Mouse (Mus musculus): ENCODE data around the gene Prdm1. TPM values are rescaled to one million over a fixed set of nuclear protein-coding genes. Genes with fewer than 3 reads are reported as not detected.

Gene Prdm1
- polyA plus RNA-seq, 1 experiment, result 15.3 TPM

DNA sequence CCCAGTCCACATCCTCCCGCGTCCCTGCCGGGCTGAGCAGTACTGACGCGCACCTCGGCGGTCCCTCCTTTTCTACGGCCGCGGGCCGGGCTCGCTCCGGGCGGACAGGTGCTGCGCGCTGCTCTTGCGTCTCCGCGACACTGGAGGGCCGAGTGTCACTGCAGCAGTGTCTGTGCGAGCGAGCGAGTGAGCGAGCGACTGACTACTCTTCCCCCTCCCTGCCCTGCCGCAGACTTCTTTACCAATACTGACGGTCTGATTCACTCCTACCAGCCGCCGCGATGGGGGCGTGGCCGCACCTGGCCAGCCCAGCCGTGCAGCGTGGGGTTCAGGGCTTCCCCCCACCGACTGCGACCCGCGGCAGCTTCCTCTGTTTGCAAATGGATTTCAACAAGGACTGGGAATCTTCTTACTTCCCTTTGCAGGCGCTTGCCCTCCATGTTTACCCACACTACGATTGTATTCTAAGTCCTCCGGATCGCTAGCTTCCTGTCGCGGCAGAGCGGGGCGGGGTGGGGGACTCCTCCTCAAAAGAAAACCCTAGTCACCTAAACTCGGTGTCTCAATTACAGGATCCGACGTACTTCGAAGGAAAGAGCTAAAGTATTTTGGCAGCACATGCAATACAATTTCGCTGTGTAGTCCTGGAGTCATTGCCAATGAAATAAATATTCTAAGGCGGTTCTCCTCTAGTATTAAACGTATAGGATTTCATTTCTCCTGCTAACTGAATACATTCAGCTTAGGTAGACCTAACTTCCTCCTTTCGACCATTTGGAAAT is 69.6 kb downstream of the Prdm1 start:
- Histone ChIP-seq H3K4me3 (ENCODE audit: low read depth, low read length) (peak overlapping the region; percentile 66), H3K4me1 (ENCODE audit: control insufficient read depth, insufficient read depth, low read length) (peaks cover 2% of the 10 kb centered on the region), H3K27ac (ENCODE audit: insufficient read depth, low read length) (0 out of 2 replicates have a peak overlapping the region, but pooled peaks have one; percentile 13), H3K9me3 (replicated peaks; ENCODE audit: control insufficient read depth, insufficient read depth, low read length, poor library complexity, severe bottlenecking) (no peaks in the 10 kb centered on the region), H3K36me3 (ENCODE audit: control insufficient read depth, insufficient read depth, low read length, poor library complexity, severe bottlenecking) (no peaks in the 10 kb centered on the region), H3K9ac (ENCODE audit: low read depth, poor library complexity, severe bottlenecking) (peak overlapping the region; percentile 63), H3K27me3 (ENCODE audit: control insufficient read depth, insufficient read depth, low read length, poor library complexity, severe bottlenecking) (peaks cover 3% of the 10 kb centered on the region; the same call in 1 of the 2 replicates)
- TF ChIP-seq EP300 (IDR thresholded peaks at IDR 0.05; ENCODE audit: insufficient read depth, low read depth, low read length), result 0 out of 2 replicates have a peak, but pooled peaks have one; percentile 9
- no peak for TF ChIP-seq POLR2A (IDR thresholded peaks at IDR 0.05; ENCODE audit: insufficient read depth, low read length)
- TF ChIP-seq CTCF (IDR thresholded peaks at IDR 0.05; ENCODE audit: low read depth, low read length), result peak; percentile 42

DNA sequence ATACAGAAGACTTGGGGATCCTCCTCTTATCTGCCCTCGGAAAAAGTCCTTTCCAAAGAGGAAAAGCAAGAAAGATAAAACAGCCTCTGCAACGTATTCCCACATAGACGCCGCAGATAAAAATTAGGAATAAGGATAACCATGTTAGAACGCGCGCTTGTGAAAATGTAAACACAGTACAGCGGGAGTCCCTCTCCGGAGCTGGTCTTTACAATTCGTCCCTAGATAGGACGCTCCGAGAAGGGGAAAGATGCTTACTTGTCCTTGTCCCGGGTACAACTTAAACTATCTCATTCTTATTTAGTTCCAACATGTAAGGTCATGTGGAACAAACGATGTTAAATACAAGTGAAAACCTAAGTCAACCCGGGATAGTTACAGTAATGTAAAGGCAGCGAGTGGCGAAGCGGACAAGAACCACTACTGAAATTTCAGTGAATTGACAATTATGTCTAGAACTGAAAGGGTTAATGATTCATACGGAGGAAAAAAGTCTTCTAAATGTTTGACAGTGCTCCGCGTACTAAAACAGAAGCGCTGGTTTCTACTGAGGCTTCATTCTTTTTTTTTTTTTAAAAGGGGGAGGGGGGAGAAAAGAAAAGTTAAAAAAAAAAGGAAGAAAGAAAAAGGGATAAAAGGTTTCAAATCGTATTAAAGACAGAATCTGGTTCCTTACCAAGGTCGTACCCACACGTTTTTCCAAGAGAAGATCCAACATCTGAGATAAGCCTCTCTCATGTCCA is 70.3 kb downstream of the Prdm1 start:
- Histone ChIP-seq H3K9me3 (replicated peaks; ENCODE audit: control insufficient read depth, insufficient read depth, low read length, poor library complexity, severe bottlenecking) (no peaks in the 10 kb centered on the region), H3K36me3 (ENCODE audit: control insufficient read depth, insufficient read depth, low read length, poor library complexity, severe bottlenecking) (no peaks in the 10 kb centered on the region), H3K4me1 (ENCODE audit: control insufficient read depth, insufficient read depth, low read length) (peaks cover 2% of the 10 kb centered on the region), H3K27ac (ENCODE audit: insufficient read depth, low read length) (no peak overlapping the region), H3K4me3 (ENCODE audit: low read depth, low read length) (peak overlapping the region; percentile 66), H3K27me3 (ENCODE audit: control insufficient read depth, insufficient read depth, low read length, poor library complexity, severe bottlenecking) (peaks cover 3% of the 10 kb centered on the region; the same call in 1 of the 2 replicates), H3K9ac (ENCODE audit: low read depth, poor library complexity, severe bottlenecking) (peak overlapping the region; percentile 63; the same call in 1 of the 2 replicates)
- TF ChIP-seq CTCF (IDR thresholded peaks at IDR 0.05; ENCODE audit: low read depth, low read length) (no peak), POLR2A (IDR thresholded peaks at IDR 0.05; ENCODE audit: insufficient read depth, low read length) (no peak), EP300 (IDR thresholded peaks at IDR 0.05; ENCODE audit: insufficient read depth, low read depth, low read length) (no peak)

DNA sequence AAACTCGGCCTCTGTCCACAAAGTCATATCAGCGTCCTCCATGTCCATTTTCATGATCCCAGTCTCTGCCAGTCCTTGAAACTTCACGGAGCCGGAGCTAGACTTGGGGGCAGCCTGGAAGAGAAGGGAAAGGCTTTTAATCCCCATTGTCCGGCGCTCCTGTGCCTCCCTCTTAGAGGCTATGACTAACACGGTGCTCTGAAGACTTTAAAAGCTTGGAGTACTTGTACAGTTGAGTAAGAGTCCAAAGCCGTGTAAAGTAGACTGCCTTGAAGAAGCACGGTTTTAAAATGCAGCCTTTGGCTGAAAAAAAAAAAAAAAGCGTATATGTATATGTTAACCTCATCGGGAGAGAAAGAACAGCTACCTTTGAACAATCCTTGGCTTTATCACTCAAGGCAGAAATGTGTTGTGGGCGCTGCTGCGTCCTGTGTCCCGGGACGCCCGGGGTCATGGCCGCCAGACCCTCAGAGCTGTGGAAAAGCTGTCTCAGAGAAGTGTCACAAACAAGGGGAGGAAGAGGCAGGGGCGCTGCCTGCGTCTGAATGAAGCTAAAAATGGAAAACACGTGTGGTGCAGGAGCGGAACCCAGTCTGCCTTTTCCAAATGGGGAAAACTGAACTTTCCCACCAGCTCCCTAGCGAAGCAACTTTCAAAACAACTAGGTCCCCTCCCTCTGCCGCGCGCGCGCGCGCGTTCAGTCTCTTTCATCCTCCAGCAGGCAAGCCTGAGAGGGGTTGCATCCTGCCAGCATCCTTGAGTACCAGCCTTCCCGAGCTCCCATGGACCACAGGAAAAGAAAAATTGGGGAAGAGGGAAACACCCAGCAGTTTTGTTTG is 71.3 kb downstream of the Prdm1 start:
- H3K36me3 ChIP-seq (ENCODE audit: control insufficient read depth, insufficient read depth, low read length, poor library complexity, severe bottlenecking), result no peaks in the 10 kb centered on the region
- H3K9me3 ChIP-seq (replicated peaks; ENCODE audit: control insufficient read depth, insufficient read depth, low read length, poor library complexity, severe bottlenecking), result no peaks in the 10 kb centered on the region
- no peak overlapping the region for H3K27ac ChIP-seq (ENCODE audit: insufficient read depth, low read length)
- peaks cover 3% of the 10 kb centered on the region; the same call in 1 of the 2 replicates for H3K27me3 ChIP-seq (ENCODE audit: control insufficient read depth, insufficient read depth, low read length, poor library complexity, severe bottlenecking)
- H3K4me3 ChIP-seq (ENCODE audit: low read depth, low read length), result peak overlapping the region; percentile 71
- peaks cover 2% of the 10 kb centered on the region for H3K4me1 ChIP-seq (ENCODE audit: control insufficient read depth, insufficient read depth, low read length)
- H3K9ac ChIP-seq (ENCODE audit: low read depth, poor library complexity, severe bottlenecking), result 0 out of 2 replicates have a peak overlapping the region, but pooled peaks have one; percentile 13
- TF ChIP-seq EP300 (IDR thresholded peaks at IDR 0.05; ENCODE audit: insufficient read depth, low read depth, low read length) (no peak), CTCF (IDR thresholded peaks at IDR 0.05; ENCODE audit: low read depth, low read length) (no peak), POLR2A (IDR thresholded peaks at IDR 0.05; ENCODE audit: insufficient read depth, low read length) (no peak)

DNA sequence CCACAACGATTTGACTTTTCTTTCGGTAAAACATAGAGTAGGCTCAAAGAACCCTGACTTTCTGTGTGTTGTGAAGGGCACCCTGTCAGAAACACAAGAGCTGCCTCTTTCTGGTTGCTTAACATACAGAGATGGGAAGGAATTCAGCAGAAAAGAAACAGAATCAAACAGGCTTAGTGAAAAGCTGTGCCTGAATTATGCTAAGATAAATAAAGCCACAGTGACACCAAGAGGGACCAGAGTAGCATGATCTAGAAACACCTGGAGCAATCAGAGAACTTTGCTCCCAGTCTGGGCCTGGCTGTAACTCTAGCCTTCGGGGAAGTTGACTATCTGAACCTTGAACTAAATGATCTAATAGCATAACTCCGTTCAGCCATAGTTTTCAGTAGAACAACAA is 73.5 kb downstream of the Prdm1 start:
- TF ChIP-seq POLR2A (IDR thresholded peaks at IDR 0.05; ENCODE audit: insufficient read depth, low read length) (no peak), EP300 (IDR thresholded peaks at IDR 0.05; ENCODE audit: insufficient read depth, low read depth, low read length) (no peak), CTCF (IDR thresholded peaks at IDR 0.05; ENCODE audit: low read depth, low read length) (no peak)
- Histone ChIP-seq H3K9ac (ENCODE audit: low read depth, poor library complexity, severe bottlenecking) (no peak overlapping the region), H3K27me3 (ENCODE audit: control insufficient read depth, insufficient read depth, low read length, poor library complexity, severe bottlenecking) (peaks cover 3% of the 10 kb centered on the region; the same call in 1 of the 2 replicates), H3K9me3 (replicated peaks; ENCODE audit: control insufficient read depth, insufficient read depth, low read length, poor library complexity, severe bottlenecking) (no peaks in the 10 kb centered on the region), H3K36me3 (ENCODE audit: control insufficient read depth, insufficient read depth, low read length, poor library complexity, severe bottlenecking) (0 out of 2 replicates have a peak, but pooled peaks cover 3% of the 10 kb centered on the region), H3K4me3 (ENCODE audit: low read depth, low read length) (no peak overlapping the region), H3K27ac (ENCODE audit: insufficient read depth, low read length) (no peak overlapping the region), H3K4me1 (ENCODE audit: control insufficient read depth, insufficient read depth, low read length) (no peaks in the 10 kb centered on the region)

DNA sequence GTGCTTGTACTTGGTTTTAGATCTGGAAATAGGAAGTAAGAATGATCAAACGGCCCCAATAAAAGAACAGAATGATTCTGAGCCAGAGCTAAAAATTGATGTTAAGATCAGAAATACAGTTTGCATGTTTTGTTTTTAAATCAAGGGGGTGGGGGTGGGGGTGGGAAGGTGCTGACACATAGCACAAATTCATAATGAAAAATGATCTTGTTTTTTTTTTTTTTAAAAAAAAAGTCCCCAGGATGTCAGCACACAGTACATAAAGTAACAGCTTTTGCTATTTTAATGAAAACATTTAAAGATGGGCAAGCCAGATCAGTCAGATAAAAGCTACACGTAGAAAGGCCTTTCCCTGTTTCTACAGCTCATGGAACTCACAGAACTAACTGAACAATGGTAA is 74.2 kb downstream of the Prdm1 start:
- Histone ChIP-seq H3K36me3 (ENCODE audit: control insufficient read depth, insufficient read depth, low read length, poor library complexity, severe bottlenecking) (peaks cover 8% of the 10 kb centered on the region; the same call in 1 of the 2 replicates), H3K9me3 (replicated peaks; ENCODE audit: control insufficient read depth, insufficient read depth, low read length, poor library complexity, severe bottlenecking) (no peaks in the 10 kb centered on the region), H3K4me1 (ENCODE audit: control insufficient read depth, insufficient read depth, low read length) (no peaks in the 10 kb centered on the region), H3K27ac (ENCODE audit: insufficient read depth, low read length) (no peak overlapping the region), H3K27me3 (ENCODE audit: control insufficient read depth, insufficient read depth, low read length, poor library complexity, severe bottlenecking) (peaks cover 3% of the 10 kb centered on the region; the same call in 1 of the 2 replicates), H3K9ac (ENCODE audit: low read depth, poor library complexity, severe bottlenecking) (no peak overlapping the region), H3K4me3 (ENCODE audit: low read depth, low read length) (no peak overlapping the region)
- TF ChIP-seq POLR2A (IDR thresholded peaks at IDR 0.05; ENCODE audit: insufficient read depth, low read length), result no peak
- TF ChIP-seq EP300 (IDR thresholded peaks at IDR 0.05; ENCODE audit: insufficient read depth, low read depth, low read length), result no peak
- TF ChIP-seq CTCF (IDR thresholded peaks at IDR 0.05; ENCODE audit: low read depth, low read length), result no peak
